Mouse (Mus musculus): ENCODE results near the gene Clcnkb.
A peak's percentile ranks its signal among the peaks of the same experiment; 100 is the strongest.

Clcnkb gene

DNA sequence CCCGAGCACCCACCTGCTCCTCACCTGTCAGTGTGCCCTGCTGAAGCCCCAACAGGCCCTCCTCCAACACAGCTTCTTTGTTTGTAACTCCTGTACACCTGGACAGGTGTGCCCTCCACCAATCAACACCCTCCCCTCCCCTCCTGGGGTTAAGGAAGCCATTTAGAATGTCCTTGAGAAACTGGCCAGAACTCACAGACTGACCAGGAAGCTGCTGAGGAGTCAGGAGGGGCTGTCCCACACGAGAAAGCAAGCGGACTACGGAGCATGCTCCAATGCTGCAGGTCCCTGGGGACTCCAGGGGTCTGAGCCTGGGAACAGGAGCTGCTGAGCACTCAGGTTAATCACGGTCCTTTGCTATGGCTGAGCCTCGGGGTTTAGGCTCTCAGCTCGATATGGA, at the start of gene Clcnkb:
Gene Clcnkb, minus strand, starts transcription at position 91 of the 400 bp plus-strand sequence.
- DNase-seq (ENCODE audit: low spot score), result no peak

DNA sequence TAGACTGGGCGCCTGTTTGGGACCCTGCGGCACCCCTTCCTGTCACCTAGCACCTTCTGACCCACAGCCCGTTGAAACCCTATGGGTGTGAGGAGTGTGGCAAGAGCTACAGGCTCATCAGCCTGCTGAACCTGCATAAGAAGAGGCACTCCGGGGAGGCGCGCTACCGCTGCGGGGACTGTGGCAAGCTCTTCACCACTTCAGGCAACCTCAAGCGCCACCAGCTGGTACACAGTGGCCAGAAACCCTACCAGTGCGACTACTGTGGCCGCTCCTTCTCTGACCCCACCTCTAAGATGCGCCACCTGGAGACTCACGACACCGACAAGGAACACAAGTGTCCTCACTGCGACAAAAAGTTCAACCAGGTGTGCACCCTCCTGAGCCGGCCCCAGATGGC, 48.9 kb upstream of the Clcnkb start:
- no peak for DNase-seq (ENCODE audit: low spot score)

DNA sequence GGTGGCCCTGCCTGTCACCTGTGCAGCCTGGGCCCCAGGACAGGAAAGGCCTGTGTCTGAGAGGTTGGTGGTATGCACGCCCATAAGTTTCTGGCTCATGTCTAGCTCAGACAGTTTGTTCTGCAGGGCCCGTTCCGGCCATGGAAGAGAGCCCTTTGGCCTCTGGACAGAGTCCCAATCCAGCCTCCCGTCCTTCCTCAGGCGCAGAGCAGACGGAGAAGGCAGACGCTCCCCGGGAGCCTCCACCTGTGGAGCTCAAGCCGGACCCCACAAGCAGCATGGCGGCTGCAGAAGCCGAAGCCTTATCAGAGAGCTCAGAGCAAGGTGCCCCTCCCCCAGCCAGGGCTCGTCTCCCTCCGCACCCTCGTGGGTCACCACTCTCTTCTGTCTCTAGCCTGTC, 47.7 kb upstream of the Clcnkb start:
- no peak for DNase-seq (ENCODE audit: low spot score)

DNA sequence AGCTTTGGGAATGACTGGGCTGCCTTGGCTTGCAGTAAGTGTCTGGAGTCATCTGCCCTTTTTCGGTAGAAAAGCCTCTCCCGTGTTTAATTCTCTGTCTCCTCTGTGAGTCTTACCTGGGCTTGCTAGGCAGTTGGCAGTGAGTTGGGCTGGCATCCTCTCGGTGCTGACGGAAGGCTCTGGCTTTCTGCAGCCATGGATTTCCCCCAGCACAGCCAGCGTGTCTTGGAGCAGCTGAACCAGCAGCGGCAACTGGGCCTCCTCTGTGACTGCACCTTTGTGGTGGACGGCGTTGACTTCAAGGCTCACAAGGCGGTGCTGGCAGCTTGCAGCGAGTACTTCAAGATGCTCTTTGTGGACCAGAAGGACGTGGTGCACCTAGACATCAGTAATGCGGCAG, 45.8 kb upstream of the Clcnkb start:
- DNase-seq (ENCODE audit: low spot score), result no peak

DNA sequence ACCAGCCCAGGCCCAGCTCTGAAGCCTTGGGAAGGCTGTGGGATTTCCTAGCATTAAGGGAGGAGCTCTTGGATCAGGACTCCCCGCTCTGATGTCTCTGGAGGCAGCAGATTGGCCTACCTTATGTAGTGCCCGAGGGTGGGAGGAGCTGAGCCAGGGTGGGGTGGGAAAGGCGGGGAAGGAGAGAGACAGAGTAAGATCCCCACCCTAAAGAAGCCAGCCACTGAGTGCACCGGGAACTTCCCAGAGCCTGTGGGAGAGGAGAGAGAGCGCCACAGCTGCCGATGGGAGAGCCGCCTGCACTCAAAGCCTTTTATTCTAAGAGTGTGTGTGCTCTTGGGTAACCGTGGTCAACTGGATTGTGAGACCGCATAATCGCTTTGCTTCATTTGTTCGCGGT, 45.3 kb upstream of the Clcnkb start:
- DNase-seq (ENCODE audit: low spot score), result no peak

DNA sequence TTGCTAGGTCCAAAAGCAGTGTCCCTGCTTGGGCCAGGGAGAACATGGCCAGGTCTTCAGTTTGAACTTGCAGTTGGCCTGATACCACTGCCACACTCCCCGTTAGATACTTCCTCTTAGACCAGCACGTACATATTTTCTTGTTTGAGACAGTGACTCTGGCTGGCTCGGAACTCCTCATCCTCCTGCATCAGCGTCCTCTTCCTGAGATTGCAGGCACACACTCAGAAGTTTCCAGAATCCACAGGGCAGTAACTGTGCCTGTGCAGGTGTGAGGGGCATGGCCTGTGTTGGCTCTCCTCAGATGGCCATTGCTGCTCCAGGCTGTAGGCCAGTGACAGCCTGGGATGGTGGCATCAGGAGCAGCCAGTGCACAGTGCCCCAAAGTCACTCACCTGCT, 44.7 kb upstream of the Clcnkb start:
- DNase-seq (ENCODE audit: low spot score), result no peak

DNA sequence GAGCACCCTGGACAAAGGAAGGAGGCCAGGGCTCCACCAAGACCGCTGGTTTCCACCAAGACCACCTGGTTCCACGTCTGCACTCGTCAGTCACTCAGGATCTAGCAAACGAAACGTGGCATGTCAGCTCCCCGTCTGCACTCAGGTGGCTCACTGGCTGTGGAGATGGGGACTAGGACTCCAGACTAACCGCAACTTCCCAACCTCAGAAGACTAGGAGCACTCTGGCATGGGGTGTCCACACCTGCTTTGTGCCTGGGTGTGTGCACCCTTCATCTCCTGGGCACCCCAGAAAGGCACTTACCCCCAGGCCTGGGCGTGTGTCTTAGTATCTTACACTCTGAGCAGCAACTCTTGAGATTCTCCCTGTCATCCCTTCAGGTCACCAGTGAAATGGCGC, 44.0 kb upstream of the Clcnkb start:
- DNase-seq (ENCODE audit: low spot score), result no peak

DNA sequence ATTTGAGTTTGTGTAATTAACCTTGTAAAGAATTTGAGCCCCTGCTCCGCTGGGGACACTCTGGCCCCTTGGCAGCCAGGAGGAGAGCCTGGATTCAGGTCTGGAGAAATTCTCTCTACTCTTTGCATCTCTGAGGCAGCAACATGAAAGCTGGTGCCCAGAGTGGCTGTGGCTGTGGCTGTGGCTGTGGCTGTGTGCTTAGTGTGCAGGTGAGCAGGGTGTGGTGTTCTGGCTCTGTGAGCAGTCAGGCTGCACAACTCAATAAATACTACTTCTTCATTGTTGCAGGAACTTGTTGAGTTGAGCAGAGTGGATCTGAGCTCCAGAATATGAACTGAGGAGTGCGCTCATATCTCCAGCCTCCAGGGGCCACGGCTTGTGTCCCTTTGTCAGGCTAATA, 43.1 kb upstream of the Clcnkb start:
- no peak for DNase-seq (ENCODE audit: low spot score)

DNA sequence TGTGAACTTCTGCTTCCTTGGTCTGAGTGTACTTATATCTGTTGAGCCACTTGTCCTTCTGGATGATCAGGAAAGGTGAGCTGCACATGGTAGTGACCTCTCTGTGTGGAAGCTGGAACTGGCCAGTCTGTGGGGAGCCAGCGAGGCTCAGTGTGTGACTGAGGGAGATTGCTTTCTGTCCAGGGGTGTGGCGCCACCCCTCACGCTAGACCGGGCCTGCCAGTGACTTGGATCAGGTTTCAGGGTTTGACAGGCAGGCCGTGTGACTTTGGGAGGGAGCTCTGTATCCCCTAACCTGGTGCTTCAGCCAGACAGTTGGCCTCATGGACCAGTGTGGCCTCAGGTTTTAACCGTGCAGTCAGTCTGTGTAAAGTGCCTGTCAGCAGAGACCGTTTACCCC, 42.4 kb upstream of the Clcnkb start:
- no peak for DNase-seq (ENCODE audit: low spot score)

DNA sequence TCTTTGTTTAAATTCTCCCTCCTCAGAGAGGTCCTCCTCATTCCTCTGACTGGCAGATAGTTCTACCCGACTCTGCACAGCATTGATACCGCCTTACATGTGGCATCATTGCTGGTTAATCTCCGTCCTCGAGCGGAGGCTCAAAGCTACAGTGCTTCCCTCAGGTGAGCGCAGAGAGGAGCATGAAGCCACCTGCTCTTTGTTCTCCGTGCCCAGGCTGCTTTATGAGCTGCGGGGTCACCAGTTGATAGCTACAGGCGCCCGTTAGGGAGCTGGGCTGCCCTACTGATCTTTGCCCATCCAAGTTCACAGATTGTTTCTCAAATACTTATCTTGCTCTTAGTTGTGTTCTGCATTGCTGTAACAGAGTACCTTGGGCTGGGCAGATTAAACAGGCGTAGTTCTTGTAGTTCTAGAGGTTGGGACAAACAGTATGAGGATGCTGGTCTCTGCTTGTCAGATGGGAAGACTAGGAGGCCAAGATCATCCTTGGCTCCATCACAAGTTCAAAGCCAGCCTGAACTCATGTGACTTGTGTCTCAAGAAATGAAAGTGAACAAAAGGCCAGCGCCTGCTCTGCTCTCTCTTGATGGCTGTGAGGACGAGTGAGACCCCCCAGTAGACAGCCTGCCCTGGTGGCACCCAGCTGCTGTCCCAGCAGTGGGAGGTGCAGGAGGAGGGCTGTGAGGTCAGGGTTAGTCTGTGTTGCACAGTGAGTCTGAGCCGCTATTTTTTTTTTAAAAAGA, 40.6 kb upstream of the Clcnkb start:
- DNase-seq (ENCODE audit: low spot score), result no peak

DNA sequence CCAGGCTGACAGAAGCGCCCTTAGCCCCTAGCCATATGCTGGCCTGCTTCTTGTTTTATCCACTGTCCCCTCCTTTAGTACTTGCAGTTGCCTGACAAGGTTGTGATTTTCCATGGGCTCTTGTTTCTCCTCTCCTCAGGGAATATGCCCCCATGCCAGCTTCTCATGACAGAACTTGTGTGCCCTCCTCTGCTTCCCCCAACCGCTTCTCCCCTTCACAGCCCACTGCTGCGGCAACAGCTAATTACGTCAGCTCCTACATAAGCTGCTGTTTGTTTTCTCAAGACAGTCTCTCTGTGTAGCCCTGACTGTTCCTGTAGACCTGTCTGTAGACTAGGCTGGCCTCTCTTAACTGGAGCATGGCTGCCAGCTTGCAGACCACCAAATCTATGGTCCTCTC, 39.7 kb upstream of the Clcnkb start:
- no peak for DNase-seq (ENCODE audit: low spot score)

DNA sequence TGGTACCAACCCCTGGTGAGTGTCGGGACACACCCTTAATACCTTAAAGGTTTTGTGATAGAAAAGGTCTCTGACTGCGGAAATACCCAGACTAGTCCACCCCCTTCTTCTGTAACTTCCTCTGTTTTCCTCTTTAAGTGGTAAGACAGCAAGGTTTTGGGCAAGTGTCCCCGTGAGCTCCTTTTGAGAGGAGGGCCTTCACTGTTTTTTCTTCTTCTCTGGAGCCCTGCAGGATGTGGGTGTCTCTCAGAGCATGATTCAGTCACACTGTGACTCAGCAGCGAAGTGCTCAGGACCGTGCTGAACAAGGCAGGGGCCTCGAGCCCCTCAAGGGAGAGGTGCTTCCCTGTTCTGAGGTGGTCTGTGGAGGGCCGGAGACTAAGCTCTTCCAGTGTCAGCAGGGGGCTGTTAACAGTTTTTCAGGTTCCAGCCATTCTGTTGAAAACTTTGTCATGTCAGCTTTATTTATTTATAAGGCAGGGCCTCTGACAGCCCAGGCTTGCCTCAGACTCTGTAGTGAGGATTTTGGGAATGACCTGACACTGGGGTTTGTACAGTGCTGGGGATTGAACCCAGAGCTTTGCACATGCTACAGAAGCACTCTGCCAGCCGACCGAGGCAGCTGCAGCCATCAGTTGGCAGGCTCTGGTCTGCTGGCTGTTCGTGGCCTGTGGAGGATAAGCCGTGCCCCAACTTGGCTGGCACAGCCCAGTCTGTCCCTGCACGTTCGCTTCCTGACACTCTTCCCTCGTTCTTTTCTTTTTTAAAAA, 39.0 kb upstream of the Clcnkb start:
- DNase-seq (ENCODE audit: low spot score), result peak; percentile 12

DNA sequence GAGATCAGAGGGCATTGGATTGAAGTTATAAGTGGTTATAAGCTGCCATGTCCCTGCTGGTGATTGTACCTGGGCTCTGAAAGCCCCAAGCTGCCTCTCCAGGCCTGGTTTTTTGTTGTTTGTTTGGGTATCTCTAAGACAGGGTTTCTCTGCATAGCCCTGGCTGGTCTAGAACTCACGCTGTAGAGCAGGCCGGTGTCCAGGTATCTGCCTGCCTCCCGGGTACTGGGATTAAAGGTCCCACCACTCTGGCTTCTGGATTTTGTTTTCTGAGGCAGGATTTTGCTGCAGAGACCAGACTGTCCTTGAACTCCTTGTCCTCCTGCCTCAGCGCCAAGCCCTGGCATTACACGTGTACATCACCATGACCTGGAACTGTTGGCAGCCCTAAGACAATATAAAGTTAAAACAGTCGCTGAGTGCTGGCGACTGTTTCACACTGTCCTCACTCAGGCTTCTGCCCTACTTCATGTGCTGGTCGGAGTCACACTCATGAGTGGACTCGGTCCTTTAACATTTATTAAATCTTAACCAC, 36.2 kb upstream of the Clcnkb start:
- DNase-seq (ENCODE audit: low spot score), result no peak

DNA sequence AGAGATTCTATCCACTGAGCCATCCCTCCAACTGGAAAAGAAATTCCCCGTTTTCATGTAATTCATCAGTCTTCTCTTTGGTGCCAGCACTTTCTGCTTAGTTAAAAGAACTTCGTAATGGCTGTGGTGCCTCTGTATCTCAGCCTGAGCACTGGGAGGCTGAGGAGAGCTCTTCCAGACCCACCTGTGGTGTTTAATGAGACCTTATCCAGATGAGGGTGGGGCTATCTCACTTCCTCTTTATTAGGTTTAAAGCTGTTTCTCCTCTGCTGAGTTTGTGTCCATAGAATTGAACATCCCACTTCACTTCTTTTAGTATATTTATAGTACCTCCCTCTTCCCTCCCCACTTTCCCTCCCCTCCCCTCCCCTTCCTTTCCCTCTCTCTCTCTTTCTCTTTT, 35.4 kb upstream of the Clcnkb start:
- DNase-seq (ENCODE audit: low spot score), result no peak

DNA sequence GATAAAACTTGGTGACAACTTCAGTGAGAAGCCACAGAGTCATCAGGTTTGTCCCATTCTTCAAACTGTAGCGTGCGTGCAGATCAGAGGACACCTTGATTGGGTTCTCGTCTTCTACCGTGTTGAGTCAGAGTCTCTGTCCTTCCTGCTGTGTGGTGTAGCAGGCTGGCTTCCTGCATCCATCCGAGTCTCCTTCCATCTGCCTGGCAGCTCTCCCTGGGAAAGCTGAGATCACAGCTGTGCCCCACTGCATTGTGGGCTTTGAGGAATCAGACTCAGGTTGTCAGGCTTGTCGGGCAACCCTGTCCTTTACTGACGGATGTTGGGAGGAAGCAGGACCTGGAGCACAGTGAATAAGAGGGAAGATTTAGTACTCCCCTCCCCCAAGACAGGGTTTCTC, 30.4 kb upstream of the Clcnkb start:
- DNase-seq (ENCODE audit: low spot score), result no peak

DNA sequence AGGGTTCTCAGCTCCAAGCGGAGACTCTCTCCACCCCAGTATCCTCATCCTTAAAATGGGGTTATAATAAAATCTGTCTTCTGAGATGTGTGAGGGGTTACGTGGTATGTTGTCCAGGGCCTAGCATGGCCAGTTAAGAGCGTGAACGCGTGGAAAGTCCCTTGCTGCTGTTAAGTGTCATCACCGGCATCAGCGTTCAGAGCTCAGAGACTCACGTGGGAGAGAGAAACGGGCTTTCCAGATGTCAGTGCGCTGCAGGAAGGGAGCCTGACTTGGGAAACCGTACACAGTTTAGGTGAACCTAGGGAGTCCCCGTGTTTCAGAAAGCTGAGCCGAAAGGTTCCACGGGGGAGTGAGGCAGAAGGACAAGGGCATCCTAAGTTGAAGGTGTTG, 29.5 kb upstream of the Clcnkb start:
- no peak for DNase-seq (ENCODE audit: low spot score)

DNA sequence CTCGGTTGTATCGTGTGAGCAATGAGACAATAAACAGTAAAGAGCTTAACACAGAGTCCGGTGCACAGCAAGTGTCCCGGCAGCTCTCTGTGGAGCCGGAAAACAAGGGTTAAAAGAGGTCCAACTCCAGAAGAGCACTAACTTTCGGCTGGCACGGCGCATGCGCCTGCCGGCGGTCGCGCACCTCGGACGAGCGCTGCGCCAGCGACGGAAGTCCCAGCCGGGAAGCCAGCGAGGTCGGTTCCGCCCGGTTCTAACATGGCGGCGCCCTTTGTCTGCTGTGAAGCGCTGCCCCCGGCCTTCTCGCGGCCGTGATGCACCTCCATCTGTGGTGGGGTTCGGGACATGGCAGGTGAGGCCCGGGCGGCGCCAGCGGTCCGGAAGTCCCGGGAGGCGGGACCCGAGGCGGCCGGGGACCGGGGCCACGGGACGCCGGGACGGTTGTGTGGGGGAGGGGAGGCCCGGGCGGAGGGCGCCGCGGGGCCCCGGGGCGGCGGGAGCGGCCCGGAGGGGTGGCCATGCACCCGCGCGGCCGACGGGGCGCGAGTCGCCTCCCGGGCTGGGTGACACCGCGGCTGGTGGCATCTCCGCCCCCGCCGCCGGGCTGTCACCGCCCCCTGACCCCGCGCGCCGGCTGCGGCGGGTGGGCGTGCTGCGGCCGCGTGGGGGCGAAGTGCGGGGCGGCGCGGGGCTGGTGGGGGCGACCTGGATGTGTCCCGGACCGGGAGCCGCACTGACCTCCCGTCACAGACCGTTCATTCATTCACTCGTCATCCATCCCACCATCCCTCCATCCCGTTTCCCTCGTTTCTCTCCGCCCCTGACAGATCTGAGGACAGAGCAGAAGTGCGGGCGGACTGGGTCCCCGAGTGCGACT, 28.9 kb upstream of the Clcnkb start, which contains the start of gene Zbtb17:
Gene Zbtb17, plus strand, starts transcription at position 204 of the 877 bp plus-strand sequence.
- DNase-seq (ENCODE audit: low spot score), result peak; percentile 89

DNA sequence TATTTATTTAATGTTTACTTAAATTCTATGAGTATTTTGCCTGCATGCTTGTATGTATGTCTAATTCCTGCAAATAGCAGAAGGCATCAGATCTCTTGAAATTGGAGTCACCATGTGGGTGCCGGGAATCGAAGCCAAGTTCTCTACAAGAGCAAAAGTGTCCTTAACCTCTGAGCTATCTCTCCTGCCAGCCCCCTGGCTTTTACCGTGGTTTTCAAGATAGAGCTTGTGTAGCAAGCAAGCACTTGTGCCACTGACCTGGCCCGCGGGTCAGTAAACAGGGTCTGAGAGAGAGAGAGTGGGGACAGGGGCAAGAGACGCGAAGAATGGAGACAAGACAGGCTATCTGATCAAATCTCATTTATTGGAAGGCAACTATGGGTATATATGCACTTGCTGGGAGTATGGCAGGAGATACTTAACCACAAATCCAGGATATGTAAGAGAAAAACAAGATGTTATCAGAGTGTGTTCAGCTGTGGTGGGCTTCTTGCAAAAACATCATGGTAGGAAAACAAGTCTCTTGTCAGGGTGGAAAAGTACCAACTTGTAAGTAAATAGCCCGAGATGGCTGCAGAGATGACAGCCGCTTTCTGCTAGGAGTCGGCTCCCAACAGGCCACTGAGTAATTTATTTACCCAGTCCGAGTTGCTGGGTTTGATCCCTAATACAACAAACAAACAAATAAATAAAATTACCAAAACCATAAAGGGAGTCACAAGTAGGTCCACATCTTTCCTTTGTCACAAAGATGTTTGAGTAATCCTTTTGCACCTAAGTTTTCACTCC, 28.0 kb upstream of the Clcnkb start:
- no peak for DNase-seq (ENCODE audit: low spot score)

DNA sequence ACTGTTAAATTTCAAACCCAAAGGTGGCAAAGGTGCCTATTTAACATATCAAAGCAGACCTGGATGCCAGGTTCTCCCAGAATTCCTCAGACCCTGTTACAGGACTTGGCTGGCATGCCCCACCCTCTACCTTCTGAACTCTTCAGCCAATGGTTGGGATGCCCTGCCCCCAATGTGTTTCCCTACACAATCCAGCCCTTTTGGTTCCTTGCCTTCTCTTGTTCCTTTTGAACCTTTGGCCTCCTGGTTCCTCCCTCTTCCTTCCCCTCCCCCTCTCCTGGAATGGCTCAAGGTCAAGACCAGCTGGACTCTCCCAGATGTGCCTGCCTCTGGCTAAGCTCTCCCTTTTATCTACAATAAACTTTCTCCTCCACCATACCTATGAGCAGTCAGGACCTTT, 25.1 kb upstream of the Clcnkb start:
- no peak for DNase-seq (ENCODE audit: low spot score)

DNA sequence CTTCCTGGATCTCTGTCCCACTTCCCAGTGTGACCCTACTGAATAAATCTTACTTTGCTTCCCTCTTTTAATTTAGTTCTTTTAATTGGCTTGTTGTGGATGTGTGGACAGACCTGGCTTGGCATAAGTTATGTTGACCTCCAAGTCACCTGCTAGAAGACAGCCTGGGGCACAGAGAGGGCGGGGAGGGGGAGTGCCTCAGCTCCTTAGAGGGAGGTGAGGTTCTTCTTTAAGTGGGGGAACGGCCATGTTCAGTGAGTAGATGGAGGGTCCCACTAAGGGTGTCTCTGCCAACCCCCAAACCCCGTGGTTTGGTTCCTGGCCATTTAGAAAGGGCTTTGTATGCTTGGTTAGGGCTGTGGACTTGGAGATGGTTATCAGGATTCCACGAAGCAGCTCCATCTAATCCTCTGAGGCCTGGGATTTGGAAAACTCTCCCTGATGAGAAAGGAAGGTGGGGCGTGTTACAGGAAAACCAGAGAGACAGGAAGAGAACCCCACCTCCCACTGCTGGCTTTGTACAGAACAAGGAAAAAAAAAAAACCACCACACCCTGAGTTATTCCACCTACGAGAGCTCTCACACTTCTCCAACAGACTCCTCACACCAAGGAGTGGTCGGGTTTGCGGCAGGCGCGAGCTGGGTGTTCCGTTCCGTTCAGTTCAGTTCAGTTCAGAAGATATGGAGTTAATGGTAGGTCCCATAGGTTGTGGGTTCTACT, 23.4 kb upstream of the Clcnkb start:
- DNase-seq (ENCODE audit: low spot score), result no peak

DNA sequence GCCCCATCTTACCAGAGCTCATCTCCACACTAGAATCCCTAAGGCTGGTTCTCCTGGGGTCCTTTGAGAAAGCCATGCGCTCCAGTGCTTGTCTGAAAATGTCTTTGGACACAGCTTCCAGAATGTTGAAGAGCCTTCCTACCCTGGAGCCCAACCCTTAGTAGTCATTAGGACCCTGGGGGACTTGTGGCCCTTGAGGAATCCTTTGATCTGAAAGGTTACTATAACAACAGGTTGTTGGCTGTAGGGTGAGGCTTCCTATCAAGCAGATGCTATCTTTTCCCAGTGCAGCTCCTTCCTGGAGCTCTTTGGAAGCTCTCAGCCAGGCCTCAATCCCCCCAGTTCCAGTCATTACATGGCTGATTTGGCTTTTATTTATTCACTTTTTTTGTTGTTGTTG, 20.2 kb upstream of the Clcnkb start, which contains the start of gene Srarp:
Gene Srarp, minus strand, starts transcription at position 132 of the 400 bp plus-strand sequence.
- DNase-seq (ENCODE audit: low spot score), result no peak

Measured in lung, postnatal 25 days (tissue).